Mouse (Mus musculus) heart, adult 2 months (tissue): Measurements from ENCODE around the gene Sh3bgr.

ENCODE experiments used
- CTCF ChIP-seq: fragments of 200-600 bp; IDR thresholded peaks from 2 replicates; pipeline ENCODE4 v1.8.1; 2022; ENCODE audit warnings: antibody characterized with exemption, mild to moderate bottlenecking, moderate library complexity
- POLR2A ChIP-seq: fragments of 200-500 bp; IDR thresholded peaks from 2 replicates; pipeline ENCODE4 v1.6.1; 2011; ENCODE audit warnings: mild to moderate bottlenecking, low read depth, low read length, control low read depth; ENCODE audit not compliant: insufficient read depth

GRCm38 (mm10) chr16:96165723-96166264 is 34.5 kb upstream of the Sh3bgr start:
- TF ChIP-seq POLR2A (no peak), CTCF (no peak)
